22 mouse cellular contexts compared by ENCODE assay signal in genomic region chr11:7758862-7759467, GRCm38 (mm10).
DNase-seq lines count a peak whose midpoint lies in the region; ATAC-seq lines count a peak whose summit lies in the region.
"Had no signal": no experiment of that assay in that cellular context is flagged by ENCODE, and none has a peak within 500 bp of the region (broad histone marks: within the 10 kb centered on the region; RNA-seq: fewer than 3 reads in every experiment).

No protein-coding gene starts in this region.

- H3K9ac ChIP-seq in liver, embryonic 16.5 days (ENCODE audit: low read depth, low read length) = no peak overlapping the region
- no peak overlapping the region for H3K9ac ChIP-seq in forebrain, embryonic 14.5 days (ENCODE audit: low read length)
- H3K9ac ChIP-seq: embryonic facial prominence, embryonic 12.5 days; forebrain, embryonic 13.5 days; limb, embryonic 12.5 days; neural tube, embryonic 15.5 days had no signal

- no peak overlapping the region for H3K4me2 ChIP-seq in liver, embryonic 16.5 days (ENCODE audit: low read depth, low read length)
- no peak overlapping the region for H3K4me2 ChIP-seq in forebrain, embryonic 14.5 days (ENCODE audit: low read length)
- H3K4me2 ChIP-seq: embryonic facial prominence, embryonic 12.5 days; forebrain, embryonic 13.5 days; limb, embryonic 12.5 days; neural tube, embryonic 15.5 days had no signal

- peak; percentile 48; the same call in 1 of the 2 replicates for ATAC-seq in liver, embryonic 16.5 days (ENCODE audit: low read depth)
- ATAC-seq in forebrain, embryonic 14.5 days = no peak
- ATAC-seq: forebrain, embryonic 13.5 days; hindbrain, postnatal 0 days; midbrain, embryonic 16.5 days had no signal

- WGBS in liver, embryonic 16.5 days (ENCODE audit: insufficient replicate concordance) = 22% methylated on average over 6 of the region's 6 CpGs
- 90% methylated on average over 6 of the region's 6 CpGs for WGBS in forebrain, embryonic 14.5 days

- no peaks in the 10 kb centered on the region for H3K36me3 ChIP-seq in liver, embryonic 16.5 days (ENCODE audit: control insufficient read depth, insufficient read depth)
- no peaks in the 10 kb centered on the region for H3K36me3 ChIP-seq in forebrain, embryonic 14.5 days (ENCODE audit: control insufficient read depth, insufficient read depth, low read length)
- H3K36me3 ChIP-seq: embryonic facial prominence, embryonic 12.5 days; hindbrain, embryonic 10.5 days; limb, embryonic 12.5 days; neural tube, embryonic 15.5 days had no signal

- H3K4me1 ChIP-seq in liver, embryonic 16.5 days (ENCODE audit: control insufficient read depth, low read depth, low read length) = no peaks in the 10 kb centered on the region
- no peaks in the 10 kb centered on the region for H3K4me1 ChIP-seq in forebrain, embryonic 14.5 days (ENCODE audit: control insufficient read depth, insufficient read depth, low read length)
- H3K4me1 ChIP-seq: embryonic facial prominence, embryonic 12.5 days; forebrain, embryonic 13.5 days; hindbrain, embryonic 10.5 days; limb, embryonic 12.5 days; neural tube, embryonic 15.5 days had no signal

- no peaks in the 10 kb centered on the region for H3K9me3 ChIP-seq in liver, embryonic 16.5 days (replicated peaks; ENCODE audit: control insufficient read depth, low read length)
- no peaks in the 10 kb centered on the region for H3K9me3 ChIP-seq in forebrain, embryonic 14.5 days (replicated peaks; ENCODE audit: control insufficient read depth, low read length)
- H3K9me3 ChIP-seq: embryonic facial prominence, embryonic 12.5 days; forebrain, embryonic 13.5 days; hindbrain, embryonic 10.5 days; limb, embryonic 12.5 days; neural tube, embryonic 15.5 days had no signal

- no peaks in the 10 kb centered on the region for H3K27me3 ChIP-seq in liver, embryonic 16.5 days (ENCODE audit: control insufficient read depth, insufficient read depth, low read depth, low read length)
- no peaks in the 10 kb centered on the region for H3K27me3 ChIP-seq in forebrain, embryonic 14.5 days (replicated peaks; ENCODE audit: control insufficient read depth, insufficient read depth, low read length)
- H3K27me3 ChIP-seq: embryonic facial prominence, embryonic 12.5 days; forebrain, embryonic 13.5 days; limb, embryonic 12.5 days; neural tube, embryonic 15.5 days had no signal

- no peak overlapping the region for H3K27ac ChIP-seq in liver, embryonic 16.5 days (ENCODE audit: low read length)
- H3K27ac ChIP-seq in forebrain, embryonic 14.5 days (ENCODE audit: low read depth, low read length) = no peak overlapping the region
- H3K27ac ChIP-seq: embryonic facial prominence, embryonic 12.5 days; forebrain, embryonic 13.5 days; hindbrain, embryonic 10.5 days; hindbrain, postnatal 0 days; limb, embryonic 12.5 days; neural tube, embryonic 15.5 days had no signal

- no peak overlapping the region for H3K4me3 ChIP-seq in liver, embryonic 16.5 days (ENCODE audit: low read depth, low read length)
- H3K4me3 ChIP-seq in forebrain, embryonic 14.5 days (ENCODE audit: low read depth, low read length) = no peak overlapping the region
- H3K4me3 ChIP-seq: embryonic facial prominence, embryonic 12.5 days; erythroblast, embryonic 14.5 days; forebrain, embryonic 13.5 days; hindbrain, embryonic 10.5 days; limb, embryonic 12.5 days; neural tube, embryonic 15.5 days had no signal

- peak; percentile 11 for DNase-seq in kidney, adult 9 months
- no peak for DNase-seq in kidney, adult 11 months
- peak; percentile 78 for DNase-seq in urinary bladder, postnatal 14 days (ENCODE audit: low spot score)
- no peak for DNase-seq in urinary bladder, adult 2 months (ENCODE audit: low spot score)
- no peak for DNase-seq in forebrain, embryonic 14.5 days (ENCODE audit: low spot score)
- DNase-seq in cerebellum, postnatal 25 days = no peak
- DNase-seq: cerebellum, adult 8-10 months; gastrocnemius, postnatal 10 days; kidney, postnatal 14 days; lung, adult 18-20 months; lung, postnatal 14 days; spleen, adult 18-20 months; thymus, postnatal 25 days had no signal

Comparison
In these comparisons a context has a peak if more than half of its experiments do, and no peak if none do; other contexts are left out.
1. DNase-seq: peak in kidney, adult 9 months (single experiment) and urinary bladder, postnatal 14 days (single experiment); none in kidney, adult 11 months (single experiment), urinary bladder, adult 2 months (single experiment), forebrain, embryonic 14.5 days (single experiment) and cerebellum, postnatal 25 days (0 of 2).